Mouse (Mus musculus) heart, adult 2 months (tissue): ENCODE data around the gene Exoc3l4.

Experiments used
- EP300 ChIP-seq: fragments of 200-500 bp; IDR thresholded peaks from 2 replicates; pipeline ENCODE4 v1.6.1; 2011; ENCODE audit warnings: low read depth, low read length, control low read depth; ENCODE audit not compliant: insufficient read depth
- POLR2A ChIP-seq: fragments of 200-500 bp; IDR thresholded peaks from 2 replicates; pipeline ENCODE4 v1.6.1; 2011; ENCODE audit warnings: mild to moderate bottlenecking, low read depth, low read length, control low read depth; ENCODE audit not compliant: insufficient read depth

DNA sequence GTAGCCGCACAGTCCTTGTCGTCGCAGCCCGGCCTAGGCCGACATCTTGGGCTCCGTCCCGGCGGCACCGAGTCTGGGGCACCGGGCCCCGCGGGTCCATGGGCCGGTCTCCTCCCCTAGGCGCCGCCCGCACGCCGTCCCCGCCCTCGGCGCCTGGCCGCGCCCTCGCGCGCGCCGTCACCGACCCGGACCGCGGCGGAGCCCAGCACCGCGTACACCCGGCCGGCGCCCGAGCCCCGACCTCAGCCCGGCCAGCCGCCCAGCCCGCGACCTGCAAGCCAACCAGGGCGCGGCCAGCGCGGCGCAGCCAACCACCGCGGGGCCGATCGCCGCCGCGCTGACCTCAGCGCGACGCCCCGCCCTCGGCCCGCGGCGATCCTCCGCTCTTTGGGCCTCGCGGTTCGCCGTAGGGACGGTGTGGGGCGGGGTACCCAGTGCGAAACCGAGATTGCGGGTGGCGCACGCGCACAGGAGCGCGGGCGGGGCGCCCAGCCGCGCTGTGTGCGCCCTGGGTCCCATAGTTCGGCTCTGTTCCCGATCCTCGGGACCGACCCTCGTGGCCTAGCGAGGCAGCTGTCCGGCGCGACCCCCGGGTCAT lies 39.3 kb upstream of the Exoc3l4 start, which contains the start of gene Cdc42bpb:
- TF ChIP-seq EP300 (peak; percentile 78), POLR2A (peak; percentile 96)
